Mouse (Mus musculus) gastrocnemius, postnatal 14 days (tissue): ENCODE measurements around the gene Klrg1. TPM values are rescaled to one million over a fixed set of nuclear protein-coding genes. Genes with fewer than 3 reads are reported as not detected.
A peak's percentile ranks its signal among the peaks of the same experiment; 100 is the strongest.

Source experiments
- DNase-seq: peaks from one replicate; pipeline ENCODE4 v3.0.0; 2021; ENCODE audit warnings: mixed read lengths
- intact Hi-C: fragments of 180-260 bp; cut with DNase I; formaldehyde crosslinking; loops from one replicate; pipeline ENCODE4 v1.15.1; 2025; ENCODE audit warnings: low total_unique reads
- long read RNA-seq, 2 experiments: library from polyadenylated mRNA; stranded (forward); transcript quantifications; one replicate each; pipeline ENCODE4 v2.0.0; 2021
- total RNA-seq, 2 experiments: library from RNA; stranded (reverse); gene quantifications; 2 replicates each; pipeline ENCODE4 v1.2.3; 2021

Gene Klrg1
- not detected for total RNA-seq
- long read RNA-seq, experiment 1: 0 reads
- long read RNA-seq, experiment 2: 0 reads

DNA sequence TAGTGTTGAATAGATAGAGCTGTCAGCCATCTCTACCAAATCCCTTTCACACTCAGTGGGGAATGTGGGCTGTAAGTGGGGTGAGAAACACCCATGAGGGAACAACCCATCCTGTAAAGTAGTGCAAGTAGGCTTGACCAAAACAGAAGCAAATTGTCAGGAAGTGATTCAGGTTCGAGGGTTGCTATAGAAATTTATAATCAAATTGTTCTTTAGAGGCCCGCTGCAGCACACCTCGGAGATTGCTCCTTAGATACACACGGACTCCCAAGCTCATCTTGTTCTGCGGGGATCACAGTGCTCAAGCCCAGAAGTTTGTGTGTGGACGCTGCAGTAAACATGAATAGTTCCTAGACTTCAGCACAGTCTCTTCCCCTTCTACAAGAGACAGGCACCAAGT, at the start of gene Klrg1:
TSS of gene Klrg1 (minus strand) at position 101 of the 400 bp plus-strand sequence.
- no peak for DNase-seq
- intact Hi-C loops: no loop called here

GRCm38 (mm10) chr6:122325361-122325975, 42.8 kb upstream of the Klrg1 start:
- intact Hi-C loops: no loop called here
- no peak for DNase-seq

DNA sequence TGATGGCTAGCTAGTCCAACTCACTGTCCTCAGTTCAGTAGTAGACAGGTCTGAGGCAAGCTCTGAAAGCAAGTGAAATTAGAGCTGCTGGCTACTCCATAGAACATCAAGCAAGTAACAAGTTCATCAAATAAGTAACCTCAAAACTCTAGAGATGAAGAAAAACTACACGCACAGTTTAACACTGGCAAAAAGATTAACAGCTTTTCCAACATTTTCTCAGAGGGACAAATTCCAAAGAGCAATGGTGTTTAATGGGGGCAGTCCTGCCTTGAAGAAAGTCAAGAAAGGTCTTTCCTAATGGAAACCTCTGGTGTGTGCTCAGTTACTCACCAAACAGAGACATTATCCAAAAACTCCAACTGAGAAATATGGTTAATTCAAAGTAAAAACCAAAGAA, 36.0 kb upstream of the Klrg1 start:
- no peak for DNase-seq
- intact Hi-C loops: no loop called here

DNA sequence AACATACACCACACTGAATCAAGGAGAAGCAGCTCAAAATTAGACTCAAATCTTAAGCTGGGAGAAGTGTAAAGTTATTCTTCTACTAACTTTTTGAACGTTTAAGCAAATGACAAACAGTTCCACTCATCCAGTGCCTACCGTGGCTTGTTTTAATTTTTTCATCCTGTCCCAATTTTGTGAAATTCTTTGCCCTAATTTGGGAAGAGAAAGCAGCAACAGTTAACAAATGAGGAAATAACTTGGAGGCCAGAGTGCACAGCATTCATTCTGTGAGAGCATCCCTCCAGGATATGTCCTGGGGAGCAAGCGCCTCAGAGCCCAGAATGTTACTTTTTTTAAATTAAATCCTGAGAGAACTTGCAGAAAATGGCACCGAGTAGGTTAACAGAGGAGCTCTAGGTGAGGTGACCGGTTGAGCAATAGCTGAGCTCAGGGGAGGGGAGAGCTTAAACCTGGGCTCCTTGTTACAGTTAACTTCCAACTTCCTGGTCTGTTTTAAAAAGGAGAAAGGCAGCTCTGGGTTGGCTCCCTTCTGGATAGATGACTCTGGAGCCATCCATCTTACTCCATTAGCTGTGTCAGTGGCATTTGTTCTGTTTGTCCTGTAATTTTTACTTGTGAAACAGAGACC, 27.6 kb upstream of the Klrg1 start:
- intact Hi-C loops: no loop called here
- no peak for DNase-seq

- DNase-seq: no peak
- intact Hi-C loops: no loop called here
Observed at GRCm38 (mm10) chr6:122309446-122309960, 26.8 kb upstream of the Klrg1 start.

DNA sequence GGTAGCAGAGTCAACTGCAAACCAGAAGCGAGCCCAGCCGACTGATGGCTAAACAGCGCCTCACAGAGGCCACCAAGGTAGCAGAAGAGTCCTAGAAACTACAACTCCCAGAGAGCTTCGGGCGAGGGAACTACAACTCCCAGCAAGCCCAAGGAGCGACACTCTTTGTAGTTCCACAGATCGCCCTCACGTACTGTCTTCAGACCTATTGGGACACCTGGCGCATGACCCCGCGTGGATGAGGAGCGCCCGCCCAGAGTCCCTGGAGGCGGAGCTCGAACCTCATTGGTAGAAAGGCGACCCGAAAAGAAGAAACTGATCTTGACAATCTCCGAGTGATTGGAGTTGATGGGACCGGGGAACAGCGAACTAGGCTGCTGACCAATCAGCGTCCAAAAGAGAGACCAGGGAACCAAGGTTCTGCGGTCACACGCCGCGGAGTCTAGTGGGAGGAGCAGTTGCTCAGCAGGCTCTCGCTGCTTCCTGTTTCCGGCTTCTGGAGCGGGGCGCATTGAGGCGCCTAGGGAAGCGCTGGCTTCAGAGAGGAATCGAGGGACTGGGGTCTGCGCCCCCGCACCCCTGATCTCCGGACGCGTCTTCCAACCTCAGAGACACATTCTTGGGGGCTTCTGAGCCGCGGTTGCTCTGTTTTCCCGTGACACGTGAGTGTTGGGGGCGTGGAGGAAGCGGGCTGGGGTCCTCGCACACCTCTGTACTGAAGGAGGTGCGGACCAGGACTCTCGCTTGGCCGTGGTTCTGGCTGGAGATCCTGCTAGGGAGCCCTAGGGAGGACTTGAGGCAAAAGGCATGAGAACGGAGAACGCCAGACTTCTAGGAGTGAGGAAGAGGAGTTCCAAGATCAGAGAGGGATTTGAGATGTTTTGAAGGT, 26.1 kb upstream of the Klrg1 start, which contains the start of gene M6pr:
TSS of gene M6pr (plus strand) at position 216 of the 889 bp plus-strand sequence.
- intact Hi-C loops: no loop called here
- peak; percentile 94 for DNase-seq

- intact Hi-C loops: no loop called here
- DNase-seq: no peak
Observed at GRCm38 (mm10) chr6:122308136-122308504, 25.4 kb upstream of the Klrg1 start.

- intact Hi-C loops: loop anchor here (2.0 kb wide), 1 partner anchor 48 kb away; no protein-coding TSS in a partner anchor
- no peak for DNase-seq
Observed at GRCm38 (mm10) chr6:122306707-122307106, 24.0 kb upstream of the Klrg1 start.

- intact Hi-C loops: no loop called here
- no peak for DNase-seq
Observed at GRCm38 (mm10) chr6:122304790-122305555, 22.3 kb upstream of the Klrg1 start.

DNA sequence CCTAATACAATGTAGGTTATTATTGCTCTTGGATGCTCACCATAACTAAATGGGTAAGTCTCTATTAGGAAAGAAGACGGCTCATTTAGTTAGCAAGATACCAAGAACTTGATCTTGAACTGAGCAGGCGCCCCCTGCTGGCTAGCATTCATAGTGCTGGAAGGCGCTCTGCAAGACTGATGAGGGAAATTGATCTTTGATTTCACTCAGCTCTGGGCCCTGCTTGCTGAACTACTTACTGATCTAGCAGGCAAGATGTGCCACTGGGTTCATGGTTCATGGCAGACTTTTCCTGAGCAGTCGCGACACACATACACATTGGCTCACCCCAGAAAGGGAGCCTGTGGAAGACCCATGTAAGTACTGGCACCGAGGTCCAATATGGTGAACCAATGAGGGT, 21.7 kb upstream of the Klrg1 start:
- intact Hi-C loops: no loop called here
- DNase-seq: peak; percentile 70

GRCm38 (mm10) chr6:122303526-122303925, 20.8 kb upstream of the Klrg1 start:
- intact Hi-C loops: no loop called here
- DNase-seq: no peak

DNA sequence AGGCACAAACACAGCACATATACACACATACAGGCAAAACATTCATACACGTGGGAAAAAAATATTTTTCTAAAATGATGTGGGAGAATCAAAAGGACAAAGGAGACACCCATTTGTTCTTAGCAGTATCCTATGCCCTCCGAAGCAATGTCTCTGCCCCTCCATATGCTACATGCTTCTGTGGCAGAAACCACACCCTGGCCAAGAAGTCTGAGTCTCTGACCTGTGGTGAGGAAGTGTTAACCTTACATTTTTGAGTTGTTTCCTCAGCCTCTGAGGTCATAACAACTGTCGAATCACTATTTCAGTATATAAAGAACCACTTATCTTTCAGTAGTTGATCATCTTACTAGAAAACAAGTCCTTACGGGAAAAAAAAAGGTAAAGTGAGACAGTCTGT, 20.0 kb upstream of the Klrg1 start:
- no peak for DNase-seq
- intact Hi-C loops: no loop called here

GRCm38 (mm10) chr6:122302121-122302520, 19.4 kb upstream of the Klrg1 start:
- intact Hi-C loops: no loop called here
- no peak for DNase-seq

- no peak for DNase-seq
- intact Hi-C loops: no loop called here
Observed at GRCm38 (mm10) chr6:122299621-122300133, 17.0 kb upstream of the Klrg1 start.

- intact Hi-C loops: no loop called here
- no peak for DNase-seq
Observed at GRCm38 (mm10) chr6:122298223-122298609, 15.5 kb upstream of the Klrg1 start.

DNA sequence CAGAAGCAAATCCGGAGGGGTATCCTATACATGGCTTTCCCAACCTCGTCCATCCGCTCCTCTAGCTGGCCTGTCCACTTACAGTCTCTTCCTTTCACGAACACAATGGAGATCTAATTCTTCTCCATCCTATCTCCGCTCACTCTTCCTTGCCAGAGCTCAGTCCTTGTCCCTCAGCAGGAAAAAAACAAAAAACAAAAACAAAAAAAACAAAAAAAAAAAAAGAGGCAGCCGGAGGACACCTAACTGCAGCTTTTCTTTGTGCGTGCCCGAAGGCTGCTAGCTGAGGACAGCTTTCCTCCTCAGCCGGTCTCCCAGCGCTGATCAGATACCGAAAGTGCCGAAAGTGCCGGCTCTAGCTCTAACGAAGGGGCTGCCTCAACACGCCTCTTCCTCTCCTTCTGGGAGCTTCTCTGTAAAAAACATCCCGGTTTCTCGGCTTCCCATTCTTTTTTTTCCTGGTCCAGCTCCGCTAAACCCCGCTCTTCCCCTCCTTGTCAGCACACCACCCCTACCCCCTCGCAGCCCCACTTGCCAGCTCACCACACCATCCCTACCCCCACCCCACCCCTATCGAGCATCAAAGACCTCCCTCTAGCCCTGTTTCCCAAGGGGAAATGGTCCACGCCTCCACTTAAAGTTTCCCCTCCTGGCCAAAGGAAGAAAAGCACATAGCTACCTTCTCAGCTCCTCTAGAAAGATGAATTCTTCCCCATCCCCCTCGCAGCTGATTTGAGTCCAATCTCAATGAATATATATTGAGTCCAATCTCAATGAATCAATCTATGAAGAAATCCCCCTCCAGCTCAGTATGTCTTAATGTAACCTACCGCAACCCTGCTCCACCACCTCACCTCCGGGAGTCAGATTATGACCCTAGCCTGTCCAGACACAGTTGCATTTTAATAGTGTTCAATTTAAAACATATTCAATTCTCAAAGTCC, 14.9 kb upstream of the Klrg1 start:
- DNase-seq: no peak
- intact Hi-C loops: no loop called here

DNA sequence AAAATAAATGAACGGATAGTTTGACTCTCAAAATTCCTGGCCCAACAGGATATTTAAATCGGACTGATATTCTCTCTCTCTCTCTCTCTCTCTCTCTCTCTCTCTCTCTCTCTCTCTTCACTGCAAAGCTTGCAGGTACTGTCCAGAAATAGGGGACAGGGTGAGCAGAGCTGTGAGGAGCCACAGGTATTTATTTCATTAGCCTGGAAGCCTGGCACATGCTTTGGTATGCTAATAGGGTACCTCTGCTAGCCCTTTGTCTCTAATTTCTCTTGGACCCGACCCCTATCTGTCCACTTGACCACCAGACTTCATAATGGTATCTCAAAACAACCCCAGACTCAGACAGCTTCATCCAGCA, 14.2 kb upstream of the Klrg1 start:
- intact Hi-C loops: no loop called here
- no peak for DNase-seq

- no peak for DNase-seq
- intact Hi-C loops: no loop called here
Observed at GRCm38 (mm10) chr6:122295242-122295641, 12.6 kb upstream of the Klrg1 start.
